Mouse (Mus musculus) heart, adult 8-10 months (tissue): ENCODE data around the gene Gng12. TPM values are rescaled to one million over a fixed set of nuclear protein-coding genes. Genes with fewer than 3 reads are reported as not detected.
"Not testable (repeated sequence)": the region's sequence is repeated elsewhere in the genome, so short reads cannot be mapped to it uniquely, and the experiment has no call there.

Source experiments
- DNase-seq: peaks from one replicate; pipeline ENCODE4 v3.0.0; 2022; ENCODE audit warnings: low spot score
- total RNA-seq, 4 experiments: library from RNA; stranded (reverse); gene quantifications; 2 replicates each; pipeline ENCODE4 v1.2.4; 2022

Gng12 gene
- total RNA-seq, 4 experiments from 2014 or later = 32.8 to 36.9 (median 34.7) TPM

GRCm38 (mm10) chr6:66989518-66989917 is 93.3 kb downstream of the Gng12 start:
- no peak for DNase-seq

GRCm38 (mm10) chr6:66992232-66992631 is 96.0 kb downstream of the Gng12 start:
- peak; percentile 47 for DNase-seq

GRCm38 (mm10) chr6:66992786-66993185 is 96.6 kb downstream of the Gng12 start:
- no peak for DNase-seq

GRCm38 (mm10) chr6:66994981-66995380 is 98.8 kb downstream of the Gng12 start:
- no peak for DNase-seq

- no peak for DNase-seq
Measured at GRCm38 (mm10) chr6:66995825-66996224, 99.6 kb downstream of the Gng12 start.

GRCm38 (mm10) chr6:66996257-66996656 is 100.1 kb downstream of the Gng12 start:
- DNase-seq = no peak

- DNase-seq = no peak
Measured at GRCm38 (mm10) chr6:66998645-66999044, 102.4 kb downstream of the Gng12 start.

- no peak for DNase-seq
Measured at GRCm38 (mm10) chr6:66999800-67000199, 103.6 kb downstream of the Gng12 start.

GRCm38 (mm10) chr6:67009888-67010287 is 113.7 kb downstream of the Gng12 start:
- DNase-seq = no peak

- DNase-seq = no peak
Measured at GRCm38 (mm10) chr6:67010370-67011216, 114.4 kb downstream of the Gng12 start.

- no peak for DNase-seq
Measured at GRCm38 (mm10) chr6:67011217-67011518, 115.0 kb downstream of the Gng12 start.

- no peak for DNase-seq
Measured at GRCm38 (mm10) chr6:67013293-67013948, 117.2 kb downstream of the Gng12 start.

GRCm38 (mm10) chr6:67013949-67014678 is 117.9 kb downstream of the Gng12 start:
- no peak for DNase-seq

GRCm38 (mm10) chr6:67014679-67015075 is 118.5 kb downstream of the Gng12 start:
- no peak for DNase-seq

GRCm38 (mm10) chr6:67015739-67016519 is 119.7 kb downstream of the Gng12 start:
- peak; percentile 50 for DNase-seq

- no peak for DNase-seq
Measured at GRCm38 (mm10) chr6:67016520-67017111, 120.4 kb downstream of the Gng12 start.

GRCm38 (mm10) chr6:67018365-67018764 is 122.2 kb downstream of the Gng12 start:
- DNase-seq = no peak

- DNase-seq = not testable (repeated sequence)
Measured at GRCm38 (mm10) chr6:67019001-67019400, 122.8 kb downstream of the Gng12 start.

GRCm38 (mm10) chr6:67021308-67021707 is 125.1 kb downstream of the Gng12 start:
- DNase-seq = no peak

GRCm38 (mm10) chr6:67023729-67024128 is 127.5 kb downstream of the Gng12 start:
- no peak for DNase-seq

- no peak for DNase-seq
Measured at GRCm38 (mm10) chr6:67026661-67027060, 130.5 kb downstream of the Gng12 start.
